Mouse (Mus musculus) bone marrow macrophage, adult 2 months (primary cell): ENCODE data around the gene Pcca.

Source experiments
- CTCF ChIP-seq: IDR thresholded peaks from 2 replicates; pipeline ENCODE4 v1.5.1; 2012; ENCODE audit warnings: low read depth, mild to moderate bottlenecking, low read length, moderate library complexity
- POLR2A ChIP-seq: IDR thresholded peaks from 2 replicates; pipeline ENCODE4 v1.6.1; 2012; ENCODE audit warnings: mild to moderate bottlenecking, low read depth, low read length, borderline replicate concordance

GRCm38 (mm10) chr14:122881699-122882098, 347.6 kb downstream of the Pcca start:
- TF ChIP-seq POLR2A, result no peak
- TF ChIP-seq CTCF, result no peak
